Mouse (Mus musculus) embryo, embryonic 10 days (tissue): ENCODE results near the gene Trir.

Source experiments
- DNase-seq: peaks from one replicate; pipeline ENCODE4 v3.0.0-alpha.2; 2015; ENCODE audit warnings: low spot score

The Trir gene

GRCm38 (mm10) chr8:85026670-85027515, at the start of gene Trir:
Gene Trir, plus strand, starts transcription at chr8:85026823.
- peak; percentile 99 for DNase-seq

- DNase-seq: peak; percentile 80
Measured at GRCm38 (mm10) chr8:84977435-84978247, 49.0 kb upstream of the Trir start.

GRCm38 (mm10) chr8:84978248-84978940, 48.2 kb upstream of the Trir start, which contains the start of gene Junb:
Gene Junb, minus strand, starts transcription at chr8:84978718.
- DNase-seq: peak; percentile 86

- DNase-seq: peak; percentile 92
Measured at GRCm38 (mm10) chr8:84979599-84980421, 46.8 kb upstream of the Trir start.

- DNase-seq: no peak
Measured at GRCm38 (mm10) chr8:84980622-84981358, 45.8 kb upstream of the Trir start.

GRCm38 (mm10) chr8:84981644-84982498, 44.8 kb upstream of the Trir start:
- DNase-seq: no peak

GRCm38 (mm10) chr8:84982499-84983011, 44.1 kb upstream of the Trir start:
- no peak for DNase-seq

GRCm38 (mm10) chr8:84984294-84985048, 42.2 kb upstream of the Trir start:
- DNase-seq: no peak

GRCm38 (mm10) chr8:84985049-84985683, 41.5 kb upstream of the Trir start:
- peak; percentile 49 for DNase-seq

- DNase-seq: peak; percentile 75
Measured at GRCm38 (mm10) chr8:84985684-84986378, 40.8 kb upstream of the Trir start.

- peak; percentile 32 for DNase-seq
Measured at GRCm38 (mm10) chr8:84986379-84986945, 40.2 kb upstream of the Trir start.

- no peak for DNase-seq
Measured at GRCm38 (mm10) chr8:84987388-84987787, 39.2 kb upstream of the Trir start.

- DNase-seq: no peak
Measured at GRCm38 (mm10) chr8:84987903-84988302, 38.7 kb upstream of the Trir start.

GRCm38 (mm10) chr8:84989311-84989731, 37.3 kb upstream of the Trir start:
- DNase-seq: peak; percentile 60

- DNase-seq: peak; percentile 95
Measured at GRCm38 (mm10) chr8:84989810-84990209, 36.8 kb upstream of the Trir start.

- DNase-seq: peak; percentile 100
Measured at GRCm38 (mm10) chr8:84990349-84990748, 36.3 kb upstream of the Trir start, which contains the start of gene Hook2. Gene Hook2, plus strand, starts transcription at chr8:84990603.

- DNase-seq: peak; percentile 81
Measured at GRCm38 (mm10) chr8:84990836-84991235, 35.8 kb upstream of the Trir start.
